Mouse (Mus musculus) spleen, adult 2 months (tissue): ENCODE measurements at regions not wholly inside any gene's neighbourhood (a gene's known extent, or its start where the extent isn't known, plus 50 kb on each side); places are given as distances from the start of the nearest gene placed in this dataset.

Source experiments
- CTCF ChIP-seq: fragments of 200-500 bp; IDR thresholded peaks from 2 replicates; pipeline ENCODE4 v1.5.1; 2011; ENCODE audit warnings: mild to moderate bottlenecking, inconsistent platforms; ENCODE audit not compliant: insufficient read depth, insufficient read length, insufficient replicate concordance; ENCODE audit errors: extremely low read depth
- POLR2A ChIP-seq: fragments of 200-500 bp; IDR thresholded peaks from 2 replicates; pipeline ENCODE4 v1.6.1; 2011; ENCODE audit warnings: low read depth, low read length, inconsistent platforms

- TF ChIP-seq CTCF (no peak), POLR2A (no peak)
These were observed 98.7 kb downstream of the Cdc5l start for GRCm38 (mm10) chr17:45334732-45335381.
